Mouse (Mus musculus): Measurements from ENCODE around the gene S1pr2. TPM values are rescaled to one million over a fixed set of nuclear protein-coding genes. Genes with fewer than 3 reads are reported as not detected.

The S1pr2 gene
- polyA plus RNA-seq, 1 experiment = 0.02 TPM

DNA sequence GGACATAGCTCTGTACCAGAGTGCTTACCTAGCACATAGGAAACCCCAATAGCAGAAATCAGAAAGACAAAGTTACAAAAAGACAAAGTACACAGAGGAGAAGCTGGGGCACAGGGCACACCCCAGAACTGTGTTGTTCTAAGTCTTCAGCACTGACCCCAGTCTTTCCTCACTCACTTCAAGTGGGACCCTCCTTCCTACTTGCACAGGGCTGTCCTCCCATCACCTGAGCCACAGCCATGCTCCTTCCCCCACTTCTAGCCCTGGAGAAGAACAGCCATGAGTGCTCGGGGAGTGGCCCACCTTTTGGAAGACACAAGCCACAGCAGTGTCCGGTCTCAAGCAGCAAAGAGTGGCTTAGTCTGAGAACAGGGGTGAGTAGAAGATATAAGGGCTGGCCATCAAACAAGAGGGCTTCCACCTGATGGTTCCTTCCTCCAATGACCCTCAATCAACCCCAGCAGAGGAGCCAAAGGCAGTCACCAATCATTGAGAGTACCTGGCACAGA is 17.1 kb downstream of the S1pr2 start, which contains the start of gene Dnmt1:
Gene Dnmt1 (minus strand): TSS at position 459 of the 509 bp plus-strand sequence.
- no peaks in the 10 kb centered on the region for H3K4me1 ChIP-seq (ENCODE audit: control insufficient read depth)
- no peaks in the 10 kb centered on the region for H3K9me3 ChIP-seq (ENCODE audit: control insufficient read depth, low read length)
- TF ChIP-seq GATA1 (IDR thresholded peaks at IDR 0.05; ENCODE audit: low read length) (no peak), TAL1 (IDR thresholded peaks at IDR 0.05; ENCODE audit: low read length) (no peak)

DNA sequence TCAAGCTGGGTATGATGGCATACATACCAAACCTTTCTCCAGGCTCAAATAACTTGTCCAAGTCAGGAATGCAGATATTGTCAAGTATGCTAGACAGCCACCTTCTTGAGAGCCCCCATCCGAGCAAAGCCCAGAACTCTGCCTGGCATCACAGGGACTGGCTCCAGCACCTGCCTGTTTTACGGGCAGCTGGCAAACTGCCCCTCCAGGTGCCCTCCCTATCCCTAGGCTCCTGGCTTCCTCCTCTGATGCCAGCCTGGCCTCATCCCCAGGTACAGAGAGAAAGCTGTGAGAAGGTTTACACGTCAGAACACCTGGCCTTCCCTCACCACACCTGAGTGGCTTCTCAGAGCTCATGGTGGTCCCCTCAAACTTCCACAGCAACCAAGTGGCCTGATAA is 19.6 kb downstream of the S1pr2 start:
- Histone ChIP-seq H3K4me3 (replicated peaks) (no peak overlapping the region), H3K9me3 (ENCODE audit: control insufficient read depth, low read length) (no peaks in the 10 kb centered on the region), H3K36me3 (ENCODE audit: control insufficient read depth) (no peaks in the 10 kb centered on the region), H3K27me3 (ENCODE audit: control insufficient read depth) (peaks cover 4% of the 10 kb centered on the region), H3K4me1 (ENCODE audit: control insufficient read depth) (peaks cover 12% of the 10 kb centered on the region)
- no peak for TF ChIP-seq TAL1 (IDR thresholded peaks at IDR 0.05; ENCODE audit: low read length)
- TF ChIP-seq GATA1 (IDR thresholded peaks at IDR 0.05; ENCODE audit: low read length) = no peak

More for the DNA sequence above, 17.1 kb downstream of the S1pr2 start, which contains the start of gene Dnmt1:
- Histone ChIP-seq H3K36me3 (ENCODE audit: control insufficient read depth) (no peaks in the 10 kb centered on the region), H3K27me3 (ENCODE audit: control insufficient read depth) (peaks cover 4% of the 10 kb centered on the region), H3K4me3 (replicated peaks) (no peak within 1 kb of the TSS)

DNA sequence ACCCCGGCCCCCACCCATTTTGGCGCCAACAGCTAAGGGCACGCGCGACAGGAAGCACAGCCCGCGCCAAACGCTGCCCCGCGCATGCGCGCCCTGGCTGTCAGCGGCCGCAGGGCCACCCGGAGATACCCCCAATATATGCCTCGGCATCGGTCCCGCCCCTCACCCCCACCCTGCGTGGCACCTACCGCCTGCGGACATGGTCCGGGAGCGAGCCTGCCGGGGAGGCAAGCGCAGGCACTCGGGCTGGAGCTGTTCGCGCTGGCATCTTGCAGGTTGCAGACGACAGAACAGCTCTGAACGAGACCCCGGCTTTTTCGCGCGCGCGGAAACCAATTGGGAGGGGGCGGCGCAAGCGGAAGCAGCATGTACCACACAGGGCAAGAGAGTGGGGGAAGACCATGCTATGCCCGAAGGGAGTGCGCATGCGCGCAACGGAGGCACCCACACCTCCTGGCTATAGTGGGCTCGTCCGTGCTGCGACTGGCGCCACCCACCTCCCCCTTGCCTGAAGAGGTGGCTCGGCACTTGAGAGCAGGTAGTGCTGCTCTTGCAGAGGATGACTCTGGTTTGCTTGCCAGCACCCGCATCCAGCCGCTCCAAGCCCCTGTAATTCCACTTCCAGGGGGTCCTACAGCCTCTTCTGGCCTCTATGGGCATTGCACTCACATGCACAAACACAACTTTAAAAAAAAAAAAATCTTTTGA is 23.9 kb downstream of the S1pr2 start:
- no peak for TF ChIP-seq GATA1 (IDR thresholded peaks at IDR 0.05; ENCODE audit: low read length)
- no peak for TF ChIP-seq TAL1 (IDR thresholded peaks at IDR 0.05; ENCODE audit: low read length)
- H3K9me3 ChIP-seq (ENCODE audit: control insufficient read depth, low read length) = no peaks in the 10 kb centered on the region
- peaks cover 50% of the 10 kb centered on the region for H3K4me1 ChIP-seq (ENCODE audit: control insufficient read depth)
- H3K36me3 ChIP-seq (ENCODE audit: control insufficient read depth) = peaks cover 38% of the 10 kb centered on the region
- H3K4me3 ChIP-seq (replicated peaks) = peak overlapping the region; percentile 79
- H3K27me3 ChIP-seq (ENCODE audit: control insufficient read depth) = peaks cover 4% of the 10 kb centered on the region

DNA sequence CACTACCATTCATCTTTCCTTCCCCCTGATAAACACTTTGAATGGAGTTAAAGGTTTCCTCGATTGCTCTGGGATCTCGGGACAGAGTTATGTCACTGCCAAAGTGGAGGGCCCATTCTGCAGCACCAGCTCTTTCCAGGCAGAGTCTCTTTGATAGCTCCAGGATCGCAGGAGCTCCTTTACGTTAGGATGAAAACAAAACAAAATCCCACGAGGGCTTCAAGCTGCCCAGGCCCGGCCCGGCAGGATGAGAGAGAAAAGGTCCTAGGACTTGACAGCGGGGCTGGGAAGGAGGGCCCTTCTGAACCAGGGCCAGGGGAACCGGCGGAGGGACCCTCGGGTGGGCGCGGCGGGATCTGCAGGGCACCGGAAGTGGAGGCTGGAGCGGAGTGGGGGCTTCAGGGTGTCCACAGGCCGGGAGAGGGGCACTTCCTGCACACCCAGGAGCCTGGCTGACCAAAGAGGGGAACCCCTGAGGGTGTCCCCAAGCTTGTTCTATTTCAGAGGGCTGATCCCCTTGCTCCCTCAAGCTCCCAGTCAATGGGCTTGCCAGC is 24.5 kb downstream of the S1pr2 start:
- Histone ChIP-seq H3K4me3 (replicated peaks) (peak overlapping the region; percentile 79), H3K4me1 (ENCODE audit: control insufficient read depth) (peaks cover 55% of the 10 kb centered on the region), H3K27me3 (ENCODE audit: control insufficient read depth) (peaks cover 3% of the 10 kb centered on the region), H3K9me3 (ENCODE audit: control insufficient read depth, low read length) (no peaks in the 10 kb centered on the region), H3K36me3 (ENCODE audit: control insufficient read depth) (peaks cover 44% of the 10 kb centered on the region)
- TF ChIP-seq TAL1 (IDR thresholded peaks at IDR 0.05; ENCODE audit: low read length) = no peak
- TF ChIP-seq GATA1 (IDR thresholded peaks at IDR 0.05; ENCODE audit: low read length) = no peak

DNA sequence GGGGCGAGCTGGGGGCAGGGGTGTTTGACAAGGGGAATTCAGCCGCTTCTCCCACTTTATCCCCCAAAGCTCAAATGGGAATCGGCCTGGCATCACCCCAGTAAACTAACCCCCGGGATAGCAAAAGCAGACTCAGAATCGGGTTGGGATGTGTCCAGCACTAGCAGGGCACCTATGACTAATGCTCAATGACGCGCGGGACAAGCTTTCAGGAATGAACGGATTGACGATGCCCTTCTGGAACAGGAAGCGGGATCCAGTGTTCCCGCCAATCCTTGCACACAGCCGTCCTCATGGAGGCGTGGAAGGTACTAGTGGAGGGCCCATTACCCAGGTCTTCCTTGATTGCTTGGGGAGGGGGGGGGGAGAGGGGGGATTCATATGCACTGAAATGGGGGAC is 25.1 kb downstream of the S1pr2 start:
- Histone ChIP-seq H3K36me3 (ENCODE audit: control insufficient read depth) (peaks cover 50% of the 10 kb centered on the region), H3K4me1 (ENCODE audit: control insufficient read depth) (peaks cover 59% of the 10 kb centered on the region), H3K9me3 (ENCODE audit: control insufficient read depth, low read length) (no peaks in the 10 kb centered on the region), H3K4me3 (replicated peaks) (peak overlapping the region; percentile 79), H3K27me3 (ENCODE audit: control insufficient read depth) (no peaks in the 10 kb centered on the region)
- TF ChIP-seq GATA1 (IDR thresholded peaks at IDR 0.05; ENCODE audit: low read length) (no peak), TAL1 (IDR thresholded peaks at IDR 0.05; ENCODE audit: low read length) (no peak)

DNA sequence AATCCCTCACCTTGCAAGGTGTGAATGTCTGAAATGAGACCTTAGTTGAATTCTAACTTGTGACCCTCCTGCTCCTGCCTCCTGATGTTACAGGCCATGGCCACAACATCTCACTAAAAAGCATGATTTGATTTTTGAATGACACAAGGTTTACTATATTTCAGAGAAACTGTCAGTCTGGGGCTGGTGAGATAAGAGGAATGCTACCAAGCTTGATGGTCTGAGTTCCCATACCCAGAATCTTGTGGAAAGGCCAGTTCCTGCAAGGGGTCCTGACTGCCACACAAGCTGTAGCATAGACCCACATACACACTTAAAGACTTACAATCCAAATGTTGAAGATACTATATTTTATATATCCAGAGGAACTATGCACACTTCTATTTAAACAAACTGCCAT is 26.2 kb downstream of the S1pr2 start:
- peaks cover 60% of the 10 kb centered on the region for H3K36me3 ChIP-seq (ENCODE audit: control insufficient read depth)
- H3K9me3 ChIP-seq (ENCODE audit: control insufficient read depth, low read length) = no peaks in the 10 kb centered on the region
- no peaks in the 10 kb centered on the region for H3K27me3 ChIP-seq (ENCODE audit: control insufficient read depth)
- TF ChIP-seq TAL1 (IDR thresholded peaks at IDR 0.05; ENCODE audit: low read length) (no peak), GATA1 (IDR thresholded peaks at IDR 0.05; ENCODE audit: low read length) (no peak)
- peak overlapping the region; percentile 79 for H3K4me3 ChIP-seq (replicated peaks)
- H3K4me1 ChIP-seq (ENCODE audit: control insufficient read depth) = peaks cover 66% of the 10 kb centered on the region

DNA sequence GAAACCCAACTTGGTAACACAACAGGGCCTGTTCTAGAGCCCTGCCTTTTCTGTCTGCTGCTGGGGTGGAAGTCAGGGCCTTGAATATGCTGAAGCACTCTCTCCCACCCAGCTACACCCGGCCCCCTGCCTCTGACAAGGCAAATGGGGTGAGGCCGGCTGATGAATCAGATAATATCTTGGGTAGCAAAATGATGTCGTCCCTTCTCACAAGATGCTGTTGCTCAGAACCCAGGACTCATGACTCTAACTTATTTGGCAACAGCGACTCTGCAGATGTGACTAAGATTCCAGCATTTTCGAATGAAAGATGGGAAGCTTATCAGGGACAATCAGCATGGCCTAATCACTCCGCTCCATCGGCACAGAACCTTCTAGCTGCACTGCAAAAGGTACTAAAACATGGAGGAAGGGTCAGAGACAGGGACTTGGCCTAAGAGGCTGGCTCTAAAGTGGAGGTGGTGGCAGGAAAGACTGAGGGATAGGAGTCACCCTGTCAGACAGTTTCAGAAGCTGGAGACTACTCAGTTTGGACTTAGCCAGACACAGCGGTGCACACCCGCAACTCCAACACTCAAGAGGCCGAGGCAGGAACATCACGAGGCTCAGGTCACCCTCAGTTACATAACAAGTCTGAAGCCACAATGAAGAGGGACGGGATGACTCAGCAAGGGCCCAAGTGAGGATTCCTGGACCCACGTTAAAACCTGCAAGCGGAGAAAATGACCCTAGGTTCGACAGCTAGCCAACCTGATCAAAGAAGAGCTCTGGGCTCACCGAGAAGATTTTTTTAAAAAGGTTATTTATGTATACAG is 30.3 kb downstream of the S1pr2 start:
- Histone ChIP-seq H3K4me3 (replicated peaks) (no peak overlapping the region), H3K9me3 (ENCODE audit: control insufficient read depth, low read length) (no peaks in the 10 kb centered on the region), H3K36me3 (ENCODE audit: control insufficient read depth) (peaks cover 99% of the 10 kb centered on the region), H3K4me1 (ENCODE audit: control insufficient read depth) (peaks cover 63% of the 10 kb centered on the region), H3K27me3 (ENCODE audit: control insufficient read depth) (no peaks in the 10 kb centered on the region)
- no peak for TF ChIP-seq TAL1 (IDR thresholded peaks at IDR 0.05; ENCODE audit: low read length)
- TF ChIP-seq GATA1 (IDR thresholded peaks at IDR 0.05; ENCODE audit: low read length) = no peak

DNA sequence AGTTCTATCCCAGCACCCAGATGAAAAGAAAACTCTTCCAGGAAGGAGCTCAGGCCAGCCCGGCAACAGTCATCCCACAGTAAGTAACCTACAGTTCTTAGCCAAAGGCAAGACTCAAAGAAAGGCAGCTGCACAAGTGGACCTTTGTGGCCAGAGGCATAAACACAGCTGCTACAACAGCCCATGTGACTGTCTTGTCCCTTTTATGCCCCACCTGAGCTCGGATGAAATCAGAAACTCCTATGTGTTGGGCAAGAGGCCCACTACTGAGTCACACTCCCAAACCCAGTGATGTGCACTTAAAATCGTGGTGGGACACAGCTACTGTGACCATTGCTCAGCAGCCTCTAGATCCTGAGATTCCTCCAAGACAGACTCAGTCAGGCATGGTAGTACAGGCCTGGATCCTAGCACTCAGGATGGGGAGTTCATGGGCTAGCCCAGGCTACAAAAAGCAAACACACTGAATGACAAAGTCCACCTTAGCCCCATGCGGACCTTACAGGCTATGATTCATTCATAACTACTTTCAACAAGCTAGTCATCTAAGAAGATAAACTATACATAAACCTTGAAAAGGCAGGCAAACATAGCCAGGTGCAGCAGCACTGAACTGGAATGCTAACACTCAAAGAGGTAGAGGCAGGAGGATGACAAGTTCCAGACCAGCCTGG is 31.7 kb downstream of the S1pr2 start:
- TF ChIP-seq GATA1 (IDR thresholded peaks at IDR 0.05; ENCODE audit: low read length) (no peak), TAL1 (IDR thresholded peaks at IDR 0.05; ENCODE audit: low read length) (no peak)
- Histone ChIP-seq H3K9me3 (ENCODE audit: control insufficient read depth, low read length) (no peaks in the 10 kb centered on the region), H3K4me3 (replicated peaks) (no peak overlapping the region), H3K27me3 (ENCODE audit: control insufficient read depth) (no peaks in the 10 kb centered on the region), H3K36me3 (ENCODE audit: control insufficient read depth) (peaks cover 100% of the 10 kb centered on the region), H3K4me1 (ENCODE audit: control insufficient read depth) (peaks cover 49% of the 10 kb centered on the region)

Data from erythroblast, embryonic 14.5 days (primary cell).